Mouse (Mus musculus) yolk sac, embryonic 10.5 days (tissue): ENCODE data around the gene Tmcc2.
"Not testable (repeated sequence)": the region's sequence is repeated elsewhere in the genome, so short reads cannot be mapped to it uniquely, and the experiment has no call there.

Source experiments
- DNase-seq: peaks from one replicate; pipeline ENCODE4 v3.0.0-alpha.2; 2017; ENCODE audit warnings: low spot score

Tmcc2 gene

GRCm38 (mm10) chr1:132367692-132368506, 23.2 kb downstream of the Tmcc2 start:
- peak; percentile 61 for DNase-seq

DNA sequence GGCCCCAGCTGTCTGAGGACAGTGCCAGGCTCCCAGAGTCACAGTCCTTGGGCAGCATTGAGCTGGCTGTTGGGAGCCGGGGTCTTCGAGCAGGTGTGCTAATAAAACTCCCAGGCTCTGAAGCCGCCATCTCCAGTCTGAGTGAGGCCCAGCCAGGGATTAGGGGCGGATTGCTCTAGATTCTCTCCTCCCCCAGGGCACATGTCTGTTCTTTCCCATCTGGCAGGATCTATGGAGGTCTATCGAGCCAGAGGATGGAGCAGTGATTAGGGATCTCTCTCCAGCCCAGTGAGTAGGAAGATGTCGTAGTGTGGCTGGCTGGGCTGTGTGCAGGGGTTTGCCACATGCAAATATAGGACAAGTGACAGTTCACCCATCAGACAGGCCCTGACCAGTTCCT, 24.1 kb downstream of the Tmcc2 start:
- DNase-seq = no peak

GRCm38 (mm10) chr1:132366235-132366634, 24.8 kb downstream of the Tmcc2 start:
- no peak for DNase-seq

DNA sequence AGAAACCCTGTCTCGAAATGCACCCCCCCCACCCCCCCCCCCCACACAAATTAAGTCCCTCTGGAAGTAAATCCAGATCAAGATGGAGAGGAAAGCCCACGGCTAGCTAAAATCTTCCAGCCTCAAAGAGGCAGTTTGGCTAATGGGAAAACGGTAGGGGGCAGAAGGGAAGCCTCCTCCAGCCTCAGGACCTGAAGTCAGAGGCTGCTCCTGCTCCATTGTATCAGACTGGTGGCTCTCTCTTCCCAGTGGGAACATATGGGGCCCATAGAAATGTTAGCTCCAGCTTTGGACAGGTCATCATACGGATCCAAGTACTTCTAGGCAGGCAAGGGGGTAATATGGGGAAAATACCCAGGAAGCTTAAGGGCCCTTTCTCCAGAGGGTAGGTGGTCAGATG, 25.4 kb downstream of the Tmcc2 start:
- no peak for DNase-seq

DNA sequence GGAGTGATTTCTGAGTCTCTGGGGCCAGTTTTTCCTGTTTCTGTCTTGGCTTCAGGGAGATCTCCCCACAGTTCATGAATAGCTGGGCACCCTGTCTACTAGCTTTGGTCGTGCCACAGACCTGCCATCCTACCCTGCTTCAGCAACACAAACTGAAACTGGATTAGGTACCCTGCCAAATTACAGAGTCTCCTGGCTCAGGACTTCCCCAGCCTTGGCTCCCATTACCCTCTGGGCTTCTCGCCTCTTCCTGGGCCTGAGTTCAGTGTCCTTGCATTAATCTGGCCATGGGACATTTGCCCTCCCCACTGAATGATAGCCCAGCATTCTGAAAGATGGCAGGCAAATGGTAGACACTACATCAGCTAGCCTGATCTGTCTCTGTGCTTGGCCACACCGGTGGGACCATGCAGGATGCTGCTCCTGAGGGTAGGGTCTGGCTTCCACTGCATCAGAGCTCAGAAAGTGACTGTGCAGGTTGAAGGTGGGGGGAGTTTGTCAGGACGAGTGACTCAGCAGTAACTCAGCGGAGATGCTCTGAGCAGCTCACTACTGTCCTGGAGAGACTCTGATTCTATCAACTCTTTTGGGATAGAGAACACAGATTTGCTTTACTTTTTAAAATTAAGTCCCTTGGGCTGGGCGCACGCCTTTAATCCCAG, 26.1 kb downstream of the Tmcc2 start:
- no peak for DNase-seq

DNA sequence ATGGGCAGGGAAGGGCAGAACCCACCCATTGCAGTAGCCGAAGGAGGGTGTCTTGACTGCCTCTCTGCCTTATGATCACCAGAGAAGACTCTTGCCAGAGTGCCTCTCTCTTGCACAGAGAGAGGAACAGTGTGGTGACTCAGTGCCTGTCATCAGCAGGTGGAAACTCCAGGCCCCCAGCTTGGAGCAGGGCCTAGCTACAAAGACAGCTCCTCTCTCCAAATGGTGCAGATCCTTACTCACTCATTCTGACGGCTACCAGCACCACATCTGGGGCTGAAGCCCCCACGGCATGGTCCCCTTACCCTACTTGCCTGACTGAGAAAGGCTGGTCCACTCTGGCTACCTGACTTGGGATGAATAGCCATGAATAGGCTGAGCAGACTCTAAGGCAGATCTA, 26.7 kb downstream of the Tmcc2 start:
- DNase-seq = no peak

DNA sequence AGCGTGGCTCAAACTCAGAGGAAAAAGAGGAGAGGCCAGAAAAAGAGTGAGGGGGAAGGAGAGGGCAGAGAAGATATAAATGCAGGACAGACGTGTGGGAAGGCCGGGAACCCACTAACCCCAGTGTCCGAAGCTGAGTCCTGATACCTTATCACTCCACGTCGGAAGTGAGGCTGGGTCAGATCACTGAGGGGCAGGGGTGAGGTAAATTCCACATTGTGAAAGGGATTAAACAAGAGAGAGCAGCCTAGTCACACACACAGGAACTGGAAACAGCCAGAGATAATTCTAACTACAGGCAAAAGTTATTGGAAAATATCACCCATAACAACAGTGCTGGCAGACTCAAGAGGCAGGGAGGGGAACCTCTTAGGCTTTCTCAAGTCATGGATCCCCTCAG, 29.1 kb downstream of the Tmcc2 start:
- no peak for DNase-seq

DNA sequence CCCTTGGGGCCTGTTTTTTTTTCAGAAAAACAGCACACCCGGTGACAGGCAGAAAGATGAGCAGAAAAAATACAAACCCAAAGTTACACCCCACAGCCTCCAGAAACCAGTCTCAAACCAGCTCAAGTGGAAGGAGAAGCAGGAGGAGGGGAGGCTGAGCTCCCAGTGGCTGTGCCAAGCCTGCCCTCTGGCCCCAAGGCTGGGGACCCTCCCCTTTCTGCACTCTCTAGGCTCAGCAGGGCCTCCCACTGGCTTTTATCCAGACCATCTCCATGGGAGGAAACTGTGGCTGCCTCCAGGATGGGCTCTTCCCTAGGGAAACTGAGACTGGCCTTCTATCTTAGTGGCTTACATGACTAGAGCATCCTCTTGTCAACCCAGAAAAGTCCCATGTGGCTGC, 34.2 kb downstream of the Tmcc2 start:
- DNase-seq = no peak

- peak; percentile 84 for DNase-seq
Measured at GRCm38 (mm10) chr1:132355841-132356242, 35.2 kb downstream of the Tmcc2 start.

- DNase-seq = no peak
Measured at GRCm38 (mm10) chr1:132355162-132355601, 35.9 kb downstream of the Tmcc2 start.

- DNase-seq = no peak
Measured at GRCm38 (mm10) chr1:132354234-132354633, 36.8 kb downstream of the Tmcc2 start.

GRCm38 (mm10) chr1:132353389-132353788, 37.7 kb downstream of the Tmcc2 start:
- no peak for DNase-seq

DNA sequence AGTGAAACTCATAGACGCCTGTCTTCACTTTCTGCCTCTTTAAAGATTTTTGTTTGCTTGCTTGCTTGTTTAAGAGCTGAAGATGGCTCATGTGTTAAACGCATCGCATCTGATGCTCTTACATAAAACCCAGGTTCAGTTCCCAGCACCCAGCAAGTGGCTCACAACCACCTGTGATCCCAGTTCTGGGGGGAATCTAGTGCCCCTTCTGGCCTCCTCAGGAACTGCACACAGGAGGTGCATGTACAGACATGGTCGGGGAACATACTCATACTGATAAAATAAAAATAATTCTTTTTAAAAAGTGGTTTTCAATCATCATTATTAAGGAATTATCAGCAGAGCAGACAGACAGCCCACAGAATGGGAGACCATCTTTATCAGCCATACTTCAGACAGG, 40.0 kb downstream of the Tmcc2 start:
- DNase-seq = no peak

DNA sequence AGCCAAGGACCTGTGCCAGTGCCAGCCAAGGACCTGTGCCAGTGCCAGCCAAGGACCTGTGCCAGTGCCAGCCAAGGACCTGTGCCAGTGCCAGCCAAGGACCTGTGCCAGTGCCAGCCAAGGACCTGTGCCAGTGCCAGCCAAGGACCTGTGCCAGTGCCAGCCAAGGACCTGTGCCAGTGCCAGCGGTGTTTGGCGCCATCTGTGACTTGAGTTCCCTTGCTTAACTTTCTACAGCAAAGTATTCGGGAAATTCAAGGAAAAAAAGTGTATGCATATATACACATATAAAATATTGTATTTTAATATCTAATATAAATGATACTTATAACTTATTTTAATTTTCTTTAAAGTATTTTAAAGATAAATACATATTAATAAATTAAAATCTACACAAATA, 41.5 kb downstream of the Tmcc2 start:
- DNase-seq = not testable (repeated sequence)

- not testable (repeated sequence) for DNase-seq
Measured at GRCm38 (mm10) chr1:132349049-132349448, 42.0 kb downstream of the Tmcc2 start.

GRCm38 (mm10) chr1:132348401-132348800, 42.7 kb downstream of the Tmcc2 start:
- DNase-seq = no peak

DNA sequence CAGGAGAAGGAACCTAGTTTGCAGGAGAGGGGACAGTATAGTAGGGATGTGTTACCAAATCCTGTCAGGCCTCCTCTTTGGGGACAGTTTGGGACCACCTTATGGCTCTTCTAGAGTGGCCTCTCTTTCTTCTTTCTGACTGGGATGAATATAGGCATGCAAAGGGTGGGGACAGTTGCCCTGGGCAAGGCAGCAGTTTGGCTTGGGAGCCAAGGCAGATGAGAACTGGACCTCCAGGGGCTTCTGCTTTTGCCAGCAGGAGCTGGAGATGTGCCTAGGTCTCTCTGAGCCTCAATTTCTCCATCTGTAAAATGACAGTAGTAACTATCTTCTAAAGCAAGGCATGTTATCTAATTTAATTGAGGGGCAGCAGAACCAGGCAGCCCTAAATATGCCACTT, 44.1 kb downstream of the Tmcc2 start:
- DNase-seq = no peak

- DNase-seq = no peak
Measured at GRCm38 (mm10) chr1:132346134-132346851, 44.8 kb downstream of the Tmcc2 start.

DNA sequence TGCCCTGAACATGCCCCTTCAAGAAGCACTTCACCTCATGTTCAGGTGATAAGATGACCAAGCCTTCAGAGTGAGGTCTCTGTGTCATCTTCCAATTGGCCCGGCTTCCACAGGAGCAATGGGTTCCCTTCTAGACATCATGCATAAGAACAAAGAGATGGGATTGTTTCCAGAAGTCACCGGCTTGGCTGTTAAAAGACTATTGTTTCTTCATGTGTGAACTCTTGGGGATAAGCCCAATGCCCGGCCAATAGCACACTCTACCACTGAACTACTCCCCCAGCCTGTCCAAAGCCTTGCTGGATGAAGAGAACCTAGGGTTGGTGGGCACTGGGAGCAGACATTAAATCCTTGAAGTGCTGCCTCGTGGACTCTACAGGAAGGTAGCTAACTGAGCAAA, 45.6 kb downstream of the Tmcc2 start:
- no peak for DNase-seq

- no peak for DNase-seq
Measured at GRCm38 (mm10) chr1:132343656-132344055, 47.4 kb downstream of the Tmcc2 start.

GRCm38 (mm10) chr1:132343191-132343590, 47.9 kb downstream of the Tmcc2 start:
- no peak for DNase-seq

DNA sequence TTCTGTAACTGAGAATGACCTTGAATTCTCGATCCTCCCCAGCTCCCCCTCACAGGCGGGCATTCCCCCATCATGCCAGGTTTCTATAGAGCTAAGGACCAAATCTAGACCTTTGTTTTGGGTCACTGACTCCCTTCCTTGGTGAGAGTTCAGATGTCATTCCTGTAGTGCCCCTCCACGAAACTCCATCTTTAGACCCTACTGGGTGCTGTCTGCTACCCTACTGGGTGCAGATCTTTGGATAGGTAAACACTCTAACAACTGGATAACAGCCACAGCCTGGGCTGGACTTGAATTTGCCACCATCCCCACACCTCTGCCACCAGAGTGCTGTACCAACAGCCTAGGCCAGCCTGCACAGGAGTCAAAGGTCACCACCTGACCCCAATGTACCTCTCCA, 48.6 kb downstream of the Tmcc2 start:
- DNase-seq = no peak
